Mouse (Mus musculus): ENCODE measurements around the gene Tmem102. TPM values are rescaled to one million over a fixed set of nuclear protein-coding genes. Genes with fewer than 3 reads are reported as not detected.

Tmem102 gene
- 0.15 and 0.52 TPM in 2 replicates for polyA plus RNA-seq (2014; fragmentation: Nextera tagmentation; extraction: Ambion mirVana)

DNA sequence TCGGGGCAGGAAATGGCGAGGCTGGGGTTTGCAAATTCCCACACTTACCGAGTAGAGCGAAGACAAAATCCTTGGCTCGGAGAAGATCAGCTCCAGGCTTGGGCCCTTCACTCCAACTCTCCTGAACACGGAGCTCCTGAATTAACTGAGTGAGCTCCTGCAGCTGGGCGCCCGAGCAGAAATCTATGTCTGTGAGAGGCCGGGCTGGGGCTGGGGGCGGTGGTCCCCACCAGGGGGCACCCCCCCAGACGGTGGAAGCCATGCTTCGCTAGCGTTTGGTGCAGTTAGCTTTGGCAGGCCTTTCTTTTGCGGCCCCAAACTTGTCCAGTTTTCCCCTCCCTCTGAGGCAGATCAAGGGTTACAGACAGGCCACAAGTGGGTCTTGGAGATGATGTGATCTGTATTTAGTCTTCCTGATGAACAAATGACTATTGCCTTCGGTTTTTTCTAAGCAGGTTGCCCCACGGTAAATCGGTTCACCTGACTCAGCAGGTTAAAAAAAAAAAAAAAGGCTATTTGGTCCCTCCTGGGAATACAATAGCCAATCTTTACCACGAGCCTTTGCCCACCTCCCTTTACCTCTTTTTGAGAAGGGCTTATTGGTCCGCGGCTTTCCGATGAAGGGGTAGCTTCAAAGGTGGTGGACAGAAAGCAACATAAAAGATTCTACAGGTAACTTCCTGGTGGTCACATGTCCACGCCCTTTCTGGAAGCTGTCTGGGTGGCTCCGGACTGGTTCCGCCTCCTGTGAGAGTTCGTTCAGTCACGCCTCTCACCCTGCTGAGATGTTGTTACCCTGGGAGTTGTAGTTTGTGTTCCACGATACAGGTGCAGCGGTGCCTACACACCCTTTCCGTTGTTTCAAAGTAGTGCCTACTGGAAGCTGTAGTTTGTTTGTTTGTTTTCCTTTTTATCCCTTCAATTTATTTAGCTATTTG, at the start of gene Tmem102:
TSS of gene Tmem102 (minus strand) at position 653 of the 938 bp plus-strand sequence.
- H3K27me3 ChIP-seq (replicated peaks; ENCODE audit: control insufficient read depth, insufficient read depth, low read length), result peaks cover 27% of the 10 kb centered on the region
- H3K9me3 ChIP-seq (replicated peaks; ENCODE audit: control insufficient read depth, low read length), result no peaks in the 10 kb centered on the region
- WGBS, result 5% methylated on average over 29 of the region's 29 CpGs
- peak within 1 kb of the TSS; percentile 98; the same call in 1 of the 2 replicates for H3K4me2 ChIP-seq (ENCODE audit: low read length)
- no peaks in the 10 kb centered on the region for H3K36me3 ChIP-seq (ENCODE audit: control insufficient read depth, insufficient read depth, low read length)
- no peak for DNase-seq (ENCODE audit: low spot score)
- no peak within 1 kb of the TSS; the same call in 1 of the 2 replicates for H3K4me3 ChIP-seq (ENCODE audit: low read depth, low read length)
- peak within 1 kb of the TSS; percentile 25; the same call in 1 of the 2 replicates for H3K9ac ChIP-seq (ENCODE audit: low read length)
- H3K4me1 ChIP-seq (ENCODE audit: control insufficient read depth, insufficient read depth, low read length), result peaks cover 31% of the 10 kb centered on the region
- no peak within 1 kb of the TSS for H3K27ac ChIP-seq (ENCODE audit: low read depth, low read length)
- no peak for ATAC-seq

GRCm38 (mm10) chr11:69854680-69855079, 49.3 kb upstream of the Tmem102 start:
- WGBS, result 90% methylated on average over 10 of the region's 10 CpGs

GRCm38 (mm10) chr11:69853994-69854393, 48.6 kb upstream of the Tmem102 start:
- Histone ChIP-seq H3K4me3 (ENCODE audit: low read depth, low read length) (no peak overlapping the region), H3K27me3 (replicated peaks; ENCODE audit: control insufficient read depth, insufficient read depth, low read length) (peaks cover 9% of the 10 kb centered on the region; the same call in 1 of the 2 replicates), H3K4me1 (ENCODE audit: control insufficient read depth, insufficient read depth, low read length) (no peaks in the 10 kb centered on the region; the same call in 1 of the 2 replicates), H3K9ac (ENCODE audit: low read length) (no peak overlapping the region), H3K9me3 (replicated peaks; ENCODE audit: control insufficient read depth, low read length) (no peaks in the 10 kb centered on the region), H3K36me3 (ENCODE audit: control insufficient read depth, insufficient read depth, low read length) (peaks cover 39% of the 10 kb centered on the region), H3K27ac (ENCODE audit: low read depth, low read length) (no peak overlapping the region), H3K4me2 (ENCODE audit: low read length) (no peak overlapping the region)
- no peak for ATAC-seq
- 80% methylated on average over 7 of the region's 7 CpGs for WGBS
- no peak for DNase-seq (ENCODE audit: low spot score)

More at GRCm38 (mm10) chr11:69854680-69855079, 49.3 kb upstream of the Tmem102 start:
- DNase-seq (ENCODE audit: low spot score) (no peak), ATAC-seq (no peak)
- Histone ChIP-seq H3K4me2 (ENCODE audit: low read length) (no peak overlapping the region), H3K9ac (ENCODE audit: low read length) (no peak overlapping the region), H3K36me3 (ENCODE audit: control insufficient read depth, insufficient read depth, low read length) (peaks cover 32% of the 10 kb centered on the region), H3K9me3 (replicated peaks; ENCODE audit: control insufficient read depth, low read length) (no peaks in the 10 kb centered on the region), H3K27ac (ENCODE audit: low read depth, low read length) (no peak overlapping the region), H3K4me1 (ENCODE audit: control insufficient read depth, insufficient read depth, low read length) (no peaks in the 10 kb centered on the region; the same call in 1 of the 2 replicates), H3K4me3 (ENCODE audit: low read depth, low read length) (no peak overlapping the region), H3K27me3 (replicated peaks; ENCODE audit: control insufficient read depth, insufficient read depth, low read length) (peaks cover 9% of the 10 kb centered on the region; the same call in 1 of the 2 replicates)

DNA sequence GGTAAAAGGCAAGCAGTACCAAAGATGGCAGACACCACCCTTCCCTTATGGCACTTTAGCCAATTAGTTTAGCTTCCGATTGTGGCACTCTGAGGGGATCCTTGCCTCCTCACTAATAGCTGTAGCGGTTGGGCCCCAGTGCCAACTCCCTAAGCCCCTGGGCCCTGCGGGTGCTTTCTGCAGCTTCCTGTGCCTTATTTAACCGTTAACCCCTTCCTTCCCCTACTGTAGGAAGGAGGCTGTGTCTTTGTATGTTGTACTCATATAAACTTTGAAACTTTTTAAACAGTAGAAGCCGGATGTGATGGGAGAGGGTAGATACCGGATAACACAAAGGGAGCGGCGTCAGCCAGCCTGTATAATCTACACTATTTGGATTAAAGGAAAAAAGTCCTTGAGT, 45.3 kb upstream of the Tmem102 start:
- H3K27me3 ChIP-seq (replicated peaks; ENCODE audit: control insufficient read depth, insufficient read depth, low read length), result no peaks in the 10 kb centered on the region
- no peak overlapping the region for H3K4me3 ChIP-seq (ENCODE audit: low read depth, low read length)

GRCm38 (mm10) chr11:69849884-69850283, 44.5 kb upstream of the Tmem102 start:
- H3K36me3 ChIP-seq (ENCODE audit: control insufficient read depth, insufficient read depth, low read length), result peaks cover 52% of the 10 kb centered on the region
- no peak for DNase-seq (ENCODE audit: low spot score)
- H3K4me2 ChIP-seq (ENCODE audit: low read length), result no peak overlapping the region
- peaks cover 14% of the 10 kb centered on the region for H3K4me1 ChIP-seq (ENCODE audit: control insufficient read depth, insufficient read depth, low read length)
- H3K27ac ChIP-seq (ENCODE audit: low read depth, low read length), result no peak overlapping the region
- H3K27me3 ChIP-seq (replicated peaks; ENCODE audit: control insufficient read depth, insufficient read depth, low read length), result no peaks in the 10 kb centered on the region
- ATAC-seq, result no peak
- H3K4me3 ChIP-seq (ENCODE audit: low read depth, low read length), result no peak overlapping the region
- 93% methylated on average over 15 of the region's 15 CpGs for WGBS
- no peaks in the 10 kb centered on the region for H3K9me3 ChIP-seq (replicated peaks; ENCODE audit: control insufficient read depth, low read length)
- no peak overlapping the region for H3K9ac ChIP-seq (ENCODE audit: low read length)

More for the DNA sequence above, 45.3 kb upstream of the Tmem102 start:
- Histone ChIP-seq H3K9ac (ENCODE audit: low read length) (no peak overlapping the region), H3K36me3 (ENCODE audit: control insufficient read depth, insufficient read depth, low read length) (peaks cover 52% of the 10 kb centered on the region), H3K9me3 (replicated peaks; ENCODE audit: control insufficient read depth, low read length) (no peaks in the 10 kb centered on the region), H3K27ac (ENCODE audit: low read depth, low read length) (no peak overlapping the region), H3K4me1 (ENCODE audit: control insufficient read depth, insufficient read depth, low read length) (peaks cover 11% of the 10 kb centered on the region), H3K4me2 (ENCODE audit: low read length) (no peak overlapping the region)
- no peak for ATAC-seq
- DNase-seq (ENCODE audit: low spot score), result no peak
- WGBS, result 74% methylated on average over 8 of the region's 8 CpGs

DNA sequence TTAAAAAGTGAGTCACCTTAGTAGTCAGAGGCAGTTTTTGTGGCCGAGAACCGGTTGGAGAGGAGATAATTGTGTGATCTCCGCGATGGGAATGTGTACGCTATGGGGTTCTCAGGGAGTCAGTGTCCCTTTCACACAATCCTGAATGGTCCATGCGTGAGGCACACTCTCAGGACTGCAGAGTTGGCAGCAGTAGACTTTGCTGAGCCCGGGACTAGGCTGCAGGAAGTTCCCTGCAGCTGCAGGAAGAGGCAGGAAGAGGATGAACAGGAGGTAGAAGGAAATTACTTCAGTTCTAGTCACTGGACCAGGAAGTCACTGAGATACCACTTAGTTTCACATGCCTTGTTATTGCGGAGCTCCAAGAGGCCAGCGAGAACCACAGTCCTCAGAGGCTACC, 43.7 kb upstream of the Tmem102 start:
- no peak overlapping the region for H3K9ac ChIP-seq (ENCODE audit: low read length)
- peaks cover 52% of the 10 kb centered on the region for H3K36me3 ChIP-seq (ENCODE audit: control insufficient read depth, insufficient read depth, low read length)
- H3K9me3 ChIP-seq (replicated peaks; ENCODE audit: control insufficient read depth, low read length), result no peaks in the 10 kb centered on the region
- H3K4me2 ChIP-seq (ENCODE audit: low read length), result no peak overlapping the region
- H3K4me3 ChIP-seq (ENCODE audit: low read depth, low read length), result no peak overlapping the region
- DNase-seq (ENCODE audit: low spot score) (no peak), ATAC-seq (no peak)
- no peak overlapping the region for H3K27ac ChIP-seq (ENCODE audit: low read depth, low read length)
- 93% methylated on average over 9 of the region's 9 CpGs for WGBS
- H3K27me3 ChIP-seq (replicated peaks; ENCODE audit: control insufficient read depth, insufficient read depth, low read length), result no peaks in the 10 kb centered on the region
- peaks cover 14% of the 10 kb centered on the region for H3K4me1 ChIP-seq (ENCODE audit: control insufficient read depth, insufficient read depth, low read length)

GRCm38 (mm10) chr11:69848021-69848420, 42.6 kb upstream of the Tmem102 start:
- Histone ChIP-seq H3K9ac (ENCODE audit: low read length) (no peak overlapping the region), H3K4me2 (ENCODE audit: low read length) (peak overlapping the region; percentile 81), H3K4me3 (ENCODE audit: low read depth, low read length) (no peak overlapping the region), H3K36me3 (ENCODE audit: control insufficient read depth, insufficient read depth, low read length) (peaks cover 52% of the 10 kb centered on the region), H3K27ac (ENCODE audit: low read depth, low read length) (no peak overlapping the region), H3K9me3 (replicated peaks; ENCODE audit: control insufficient read depth, low read length) (no peaks in the 10 kb centered on the region), H3K4me1 (ENCODE audit: control insufficient read depth, insufficient read depth, low read length) (peaks cover 14% of the 10 kb centered on the region), H3K27me3 (replicated peaks; ENCODE audit: control insufficient read depth, insufficient read depth, low read length) (no peaks in the 10 kb centered on the region)
- no peak for DNase-seq (ENCODE audit: low spot score)
- ATAC-seq, result no peak
- 97% methylated on average over 6 of the region's 6 CpGs for WGBS

- 13% methylated on average over 37 of the region's 37 CpGs for WGBS
- ATAC-seq, result peak; percentile 67
Measured at GRCm38 (mm10) chr11:69846738-69847688, 41.6 kb upstream of the Tmem102 start.

More at GRCm38 (mm10) chr11:69846738-69847688, 41.6 kb upstream of the Tmem102 start:
- no peak for DNase-seq (ENCODE audit: low spot score)
- H3K9ac ChIP-seq (ENCODE audit: low read length), result peak overlapping the region; percentile 76
- H3K27ac ChIP-seq (ENCODE audit: low read depth, low read length), result peak overlapping the region; percentile 94
- H3K9me3 ChIP-seq (replicated peaks; ENCODE audit: control insufficient read depth, low read length), result no peaks in the 10 kb centered on the region
- H3K4me3 ChIP-seq (ENCODE audit: low read depth, low read length), result peak overlapping the region; percentile 57
- H3K4me1 ChIP-seq (ENCODE audit: control insufficient read depth, insufficient read depth, low read length), result peaks cover 14% of the 10 kb centered on the region
- peaks cover 43% of the 10 kb centered on the region for H3K36me3 ChIP-seq (ENCODE audit: control insufficient read depth, insufficient read depth, low read length)
- H3K4me2 ChIP-seq (ENCODE audit: low read length), result peak overlapping the region; percentile 81
- H3K27me3 ChIP-seq (replicated peaks; ENCODE audit: control insufficient read depth, insufficient read depth, low read length), result no peaks in the 10 kb centered on the region
